Mouse (Mus musculus) ES-Bruce4 (cell line): Measurements from ENCODE around the gene Map2k5. TPM values are rescaled to one million over a fixed set of nuclear protein-coding genes. Genes with fewer than 3 reads are reported as not detected.

Experiments
- H3K27ac ChIP-seq: 2 replicates; pipeline ENCODE4 v1.5.1; 2012; ENCODE audit warnings: low read length, inconsistent platforms; ENCODE audit not compliant: insufficient read depth
- H3K27me3 ChIP-seq: 2 replicates; pipeline ENCODE4 v1.6.1; 2012; ENCODE audit warnings: mild to moderate bottlenecking, low read length, inconsistent platforms; ENCODE audit not compliant: control insufficient read depth, poor library complexity, insufficient read depth, severe bottlenecking
- H3K36me3 ChIP-seq: 2 replicates; pipeline ENCODE4 v1.6.1; 2012; ENCODE audit warnings: inconsistent platforms, mild to moderate bottlenecking, low read length, moderate library complexity; ENCODE audit not compliant: control insufficient read depth, poor library complexity, insufficient read depth, severe bottlenecking
- H3K4me1 ChIP-seq: one replicate; pipeline ENCODE4 v1.8.1; 2011; ENCODE audit warnings: low read length; ENCODE audit not compliant: control insufficient read depth, insufficient read depth
- H3K4me3 ChIP-seq: 2 replicates; pipeline ENCODE4 v1.5.1; 2011; ENCODE audit warnings: low read depth, mild to moderate bottlenecking, low read length
- H3K9ac ChIP-seq: 2 replicates; pipeline ENCODE4 v1.6.1; 2012; ENCODE audit warnings: low read depth, mild to moderate bottlenecking, inconsistent platforms; ENCODE audit not compliant: poor library complexity, severe bottlenecking
- H3K9me3 ChIP-seq: replicated peaks from 2 replicates; pipeline ENCODE4 v1.6.1; 2012; ENCODE audit warnings: mild to moderate bottlenecking, low read length, inconsistent platforms; ENCODE audit not compliant: control insufficient read depth, poor library complexity, insufficient read depth, severe bottlenecking
- CTCF ChIP-seq: IDR thresholded peaks from one replicate; pipeline ENCODE4 v1.8.1; 2011; ENCODE audit warnings: low read depth, low read length
- EP300 ChIP-seq: IDR thresholded peaks from 2 replicates; pipeline ENCODE4 v1.6.1; 2011; ENCODE audit warnings: low read depth, low read length; ENCODE audit not compliant: insufficient read depth
- POLR2A ChIP-seq: IDR thresholded peaks from one replicate; pipeline ENCODE4 v1.8.1; 2011; ENCODE audit warnings: low read length; ENCODE audit not compliant: insufficient read depth
- polyA plus RNA-seq: library from polyadenylated mRNA; stranded (reverse); fragments of >200 nt; gene quantifications from 2 replicates; pipeline ENCODE4 v1.2.4, GENCODE M21; 2011; ENCODE audit warnings: low read depth; ENCODE audit not compliant: missing spikeins, insufficient read depth, insufficient read length

The Map2k5 gene
- polyA plus RNA-seq, 1 experiment: 27.8 TPM

GRCm38 (mm10) chr9:63201376-63202323 is 176.1 kb downstream of the Map2k5 start:
- H3K9me3 ChIP-seq: no peaks in the 10 kb centered on the region
- no peak overlapping the region for H3K9ac ChIP-seq
- no peak overlapping the region for H3K27ac ChIP-seq
- H3K4me1 ChIP-seq: no peaks in the 10 kb centered on the region
- TF ChIP-seq POLR2A (no peak), CTCF (peak; percentile 22)
- H3K4me3 ChIP-seq: no peak overlapping the region
- H3K27me3 ChIP-seq: no peaks in the 10 kb centered on the region
- no peaks in the 10 kb centered on the region for H3K36me3 ChIP-seq

GRCm38 (mm10) chr9:63197252-63197651 is 180.4 kb downstream of the Map2k5 start:
- no peak overlapping the region for H3K27ac ChIP-seq
- H3K36me3 ChIP-seq: no peaks in the 10 kb centered on the region
- no peaks in the 10 kb centered on the region for H3K4me1 ChIP-seq
- TF ChIP-seq POLR2A (no peak), CTCF (no peak), EP300 (no peak)
- H3K9me3 ChIP-seq: no peaks in the 10 kb centered on the region
- no peak overlapping the region for H3K9ac ChIP-seq
- H3K4me3 ChIP-seq: no peak overlapping the region
- H3K27me3 ChIP-seq: no peaks in the 10 kb centered on the region

GRCm38 (mm10) chr9:63196114-63196682 is 181.5 kb downstream of the Map2k5 start:
- Histone ChIP-seq H3K27ac (no peak overlapping the region), H3K9me3 (no peaks in the 10 kb centered on the region), H3K9ac (no peak overlapping the region), H3K36me3 (no peaks in the 10 kb centered on the region), H3K27me3 (no peaks in the 10 kb centered on the region), H3K4me3 (no peak overlapping the region), H3K4me1 (no peaks in the 10 kb centered on the region)
- TF ChIP-seq POLR2A (no peak), CTCF (no peak), EP300 (no peak)

GRCm38 (mm10) chr9:63195523-63195922 is 182.2 kb downstream of the Map2k5 start:
- Histone ChIP-seq H3K9ac (no peak overlapping the region), H3K27me3 (no peaks in the 10 kb centered on the region), H3K9me3 (no peaks in the 10 kb centered on the region), H3K4me1 (no peaks in the 10 kb centered on the region), H3K36me3 (no peaks in the 10 kb centered on the region), H3K27ac (no peak overlapping the region), H3K4me3 (no peak overlapping the region)
- TF ChIP-seq POLR2A (no peak), EP300 (no peak), CTCF (no peak)

- no peaks in the 10 kb centered on the region for H3K4me1 ChIP-seq
- H3K9ac ChIP-seq: no peak overlapping the region
- H3K36me3 ChIP-seq: no peaks in the 10 kb centered on the region
- no peak overlapping the region for H3K27ac ChIP-seq
- H3K9me3 ChIP-seq: no peaks in the 10 kb centered on the region
- H3K27me3 ChIP-seq: no peaks in the 10 kb centered on the region
- TF ChIP-seq CTCF: no peak
- TF ChIP-seq POLR2A: no peak
- TF ChIP-seq EP300: no peak
- no peak overlapping the region for H3K4me3 ChIP-seq
Measured at GRCm38 (mm10) chr9:63194791-63195190, 182.9 kb downstream of the Map2k5 start.

- H3K9ac ChIP-seq: no peak overlapping the region
- TF ChIP-seq CTCF (no peak), EP300 (no peak), POLR2A (no peak)
- no peak overlapping the region for H3K27ac ChIP-seq
- no peaks in the 10 kb centered on the region for H3K4me1 ChIP-seq
- no peaks in the 10 kb centered on the region for H3K36me3 ChIP-seq
- H3K27me3 ChIP-seq: no peaks in the 10 kb centered on the region
- no peak overlapping the region for H3K4me3 ChIP-seq
- no peaks in the 10 kb centered on the region for H3K9me3 ChIP-seq
Measured at GRCm38 (mm10) chr9:63192809-63193208, 184.9 kb downstream of the Map2k5 start.
